Mouse (Mus musculus): ENCODE data around the gene Zfp936.
"Not testable (repeated sequence)": the region's sequence is repeated elsewhere in the genome, so short reads cannot be mapped to it uniquely, and the experiment has no call there.

Gene Zfp936

DNA sequence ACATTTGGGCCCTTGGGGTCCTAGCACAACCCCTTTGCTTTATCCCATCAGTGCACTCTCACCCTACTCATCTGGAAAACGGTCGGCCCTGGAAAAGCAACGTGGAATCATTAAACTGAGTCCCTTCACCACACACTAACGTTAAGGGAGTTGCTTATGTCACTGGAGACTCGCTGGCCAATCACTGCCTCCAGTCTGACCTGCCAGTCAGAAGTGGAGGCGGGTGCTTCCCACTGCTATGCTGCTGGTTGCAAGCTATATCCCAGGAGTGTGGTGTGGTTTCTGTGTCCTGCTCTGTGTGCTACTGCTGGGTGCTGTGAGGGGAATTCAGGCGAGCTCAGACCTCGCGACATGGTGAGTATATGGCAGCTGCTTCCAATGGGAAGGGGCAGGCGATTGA, at the start of gene Zfp936:
Zfp936 (plus strand) TSS at position 301 of the 400 bp plus-strand sequence.
- not testable (repeated sequence) for DNase-seq (ENCODE audit: low spot score)

DNA sequence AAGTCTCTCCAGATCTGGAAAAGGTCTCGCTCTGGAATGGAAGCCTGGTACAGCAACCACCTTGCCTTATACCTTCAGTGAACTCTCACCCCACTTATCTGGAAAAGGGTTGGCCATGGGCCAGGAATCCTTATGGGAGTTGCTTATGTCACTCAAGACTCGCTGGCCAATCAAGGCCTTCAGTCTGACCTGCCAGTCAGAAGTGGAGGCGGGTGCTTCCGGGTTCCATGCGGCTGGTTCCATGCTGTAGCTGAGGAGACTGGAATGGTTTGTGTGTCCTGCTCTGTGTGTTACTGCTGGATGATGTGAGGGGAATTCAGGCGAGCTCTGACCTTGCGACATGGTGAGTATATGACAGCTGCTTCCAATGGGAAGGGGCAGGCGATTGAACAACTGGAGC, 36.2 kb upstream of the Zfp936 start:
- no peak for DNase-seq (ENCODE audit: low spot score)

DNA sequence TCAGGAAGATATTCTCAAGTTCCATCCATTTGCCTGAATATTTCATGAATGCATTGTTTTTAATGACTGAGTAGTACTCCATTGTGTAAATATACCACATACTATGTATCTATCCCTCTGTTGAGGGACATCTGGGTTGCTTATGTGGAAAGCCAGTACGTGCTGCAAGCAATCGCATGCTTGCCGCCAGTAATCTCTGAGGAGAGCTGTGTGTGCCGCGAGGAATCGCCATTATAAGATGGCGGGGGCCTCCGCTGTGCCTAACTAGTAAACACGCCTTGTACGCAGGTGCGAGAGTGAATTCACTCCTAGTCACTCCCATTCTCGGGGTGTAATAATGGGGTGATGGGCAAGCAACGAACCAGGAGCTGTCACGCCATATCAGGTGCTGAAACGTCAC, 14.7 kb downstream of the Zfp936 start:
- not testable (repeated sequence) for DNase-seq (ENCODE audit: low spot score)

DNA sequence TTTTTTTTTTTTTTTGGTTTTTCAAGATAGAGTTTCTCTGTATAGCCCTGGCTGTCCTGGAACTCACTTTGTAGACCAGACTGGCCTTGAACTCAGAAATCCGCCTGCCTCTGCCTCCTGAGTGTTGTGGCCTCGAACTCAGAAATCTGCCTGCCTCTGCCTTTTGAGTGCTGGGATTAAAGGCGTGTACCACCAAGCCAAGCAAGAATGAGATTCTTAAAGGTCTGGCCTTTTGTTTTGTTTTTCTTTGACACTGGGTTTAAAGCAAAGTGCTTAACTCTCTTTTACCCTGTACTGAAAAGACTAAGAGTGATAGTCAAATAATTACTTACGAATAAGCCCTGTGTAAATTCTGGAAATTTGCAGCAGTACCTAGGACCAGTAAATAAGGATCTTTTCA, 50.1 kb downstream of the Zfp936 start:
- not testable (repeated sequence) for DNase-seq (ENCODE audit: low spot score)

DNA sequence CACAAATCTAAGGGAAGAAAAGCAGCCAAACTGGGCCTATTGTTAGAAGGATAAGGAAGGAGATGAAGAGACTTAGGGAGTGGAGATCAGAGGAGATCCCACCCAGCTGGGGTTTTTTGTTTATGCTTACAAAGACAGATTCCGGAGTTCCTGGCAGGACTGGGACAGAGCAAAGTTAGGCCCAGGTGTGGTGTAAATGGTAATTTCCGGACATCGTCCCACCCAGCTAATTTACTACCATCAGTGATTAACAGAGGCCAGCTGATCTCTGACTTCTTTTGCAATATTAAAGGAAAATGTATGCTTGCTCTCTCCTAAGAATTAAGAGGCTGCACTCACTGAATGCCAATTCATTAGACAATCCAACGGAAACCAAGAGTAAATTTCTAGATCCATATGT, 53.1 kb downstream of the Zfp936 start:
- DNase-seq (ENCODE audit: low spot score) = not testable (repeated sequence)

DNA sequence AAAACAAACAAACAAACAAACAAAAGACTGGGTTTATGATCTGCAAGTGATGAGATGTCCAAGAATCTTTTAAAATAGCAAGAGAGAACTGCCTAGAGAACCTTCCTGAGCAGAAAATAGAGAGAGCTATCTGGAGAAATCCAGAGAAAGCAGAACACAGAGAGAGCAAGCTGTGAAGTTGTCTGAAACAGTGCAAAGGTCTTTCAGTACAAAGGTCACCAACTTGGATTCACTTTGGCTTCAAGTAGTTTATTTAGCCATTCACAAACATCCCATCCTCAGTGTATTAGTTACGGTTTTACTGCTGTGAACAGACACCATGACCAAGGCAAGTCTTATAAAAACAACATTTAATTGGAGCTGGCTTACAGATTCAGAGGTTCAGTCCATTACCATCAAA, 53.8 kb downstream of the Zfp936 start:
- not testable (repeated sequence) for DNase-seq (ENCODE audit: low spot score)

DNA sequence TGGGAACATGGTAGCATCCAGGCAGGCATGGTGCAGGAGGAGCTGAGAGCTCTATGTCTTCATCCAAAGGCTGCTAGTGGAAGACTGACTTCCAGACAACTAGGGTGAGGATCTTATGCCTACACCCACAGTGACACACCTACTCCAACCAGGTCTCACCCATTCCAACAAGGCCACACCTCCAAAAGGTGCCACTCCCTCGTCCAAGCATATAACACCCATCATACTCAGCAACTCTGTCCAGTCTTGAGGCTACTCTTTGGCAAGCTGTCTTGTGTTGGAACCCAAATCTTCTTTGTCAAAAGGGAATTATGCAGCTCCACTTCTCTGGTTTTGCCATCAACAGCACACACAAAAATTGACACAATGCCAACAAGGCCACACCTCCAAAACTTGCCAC, 54.2 kb downstream of the Zfp936 start:
- not testable (repeated sequence) for DNase-seq (ENCODE audit: low spot score)

DNA sequence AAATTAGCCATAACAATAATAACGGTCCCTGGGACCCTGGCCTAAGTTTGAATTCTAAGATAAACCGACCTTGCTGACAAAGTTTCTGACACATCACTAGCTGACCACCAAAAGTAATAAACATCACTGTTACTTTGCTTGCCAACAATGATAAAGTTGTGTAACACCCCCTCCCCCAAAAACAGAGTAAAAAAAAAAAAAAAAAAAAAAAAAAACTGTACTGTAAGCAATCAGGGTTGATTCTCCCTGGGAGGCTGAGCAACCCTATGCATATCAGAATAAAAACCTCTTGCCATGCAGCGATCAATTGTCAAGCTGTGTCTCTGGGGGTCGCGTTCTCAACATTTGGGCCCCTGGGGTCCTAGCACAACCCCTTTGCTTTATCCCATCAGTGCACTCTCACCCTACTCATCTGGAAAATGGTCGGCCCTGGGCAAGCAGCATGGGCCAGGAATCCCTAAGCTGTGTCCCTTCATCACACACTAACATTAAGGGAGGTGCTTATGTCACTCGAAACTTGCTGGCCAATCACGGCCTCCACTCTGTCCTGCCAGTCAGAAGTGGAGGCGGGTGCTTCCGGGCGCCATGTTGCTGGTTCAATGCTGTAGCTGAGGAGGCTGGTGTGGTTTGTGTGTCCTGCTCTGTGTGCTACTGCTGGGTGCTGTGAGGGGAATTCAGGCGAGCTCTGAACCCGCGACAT, 63.1 kb downstream of the Zfp936 start:
- no peak for DNase-seq (ENCODE audit: low spot score)

DNA sequence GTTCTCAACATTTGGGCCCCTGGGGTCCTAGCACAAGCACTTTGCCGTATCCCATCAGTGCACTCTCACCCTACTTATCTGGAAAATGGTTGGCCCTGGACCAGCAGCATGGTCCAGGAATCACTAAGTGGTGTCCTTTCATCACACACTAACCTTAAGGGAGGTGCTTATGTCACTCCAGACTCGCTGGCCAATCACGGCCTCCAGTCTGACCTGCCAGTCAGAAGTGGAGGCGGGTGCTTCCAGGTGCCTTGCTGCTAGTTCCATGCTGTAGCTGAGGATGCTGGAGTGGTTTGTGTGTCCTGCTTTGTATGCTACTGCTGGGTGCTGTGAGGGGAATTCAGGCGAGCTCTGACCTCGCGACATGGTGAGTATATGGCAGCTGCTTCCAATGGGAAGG, 99.8 kb downstream of the Zfp936 start:
- DNase-seq (ENCODE audit: low spot score) = not testable (repeated sequence)
